Mouse (Mus musculus) liver, embryonic 12.5 days (tissue): Measurements from ENCODE around the gene Ei24. TPM values are rescaled to one million over a fixed set of nuclear protein-coding genes. Genes with fewer than 3 reads are reported as not detected.
A peak's percentile ranks its signal among the peaks of the same experiment; 100 is the strongest.

ENCODE experiments used
- ATAC-seq: fragments of 200-750 bp; cut with Nextera tagmentation; 2 replicates; pipeline ENCODE4 v1.8.0; 2017; ENCODE audit warnings: moderate number of reproducible peaks, mild to moderate bottlenecking, moderate library complexity
- H3K27ac ChIP-seq: fragments of 300-500 bp; sonication (generic); 2 replicates; pipeline ENCODE4 v1.5.1; 2016; ENCODE audit warnings: mild to moderate bottlenecking
- H3K27me3 ChIP-seq: fragments of 300-500 bp; sonication (generic); replicated peaks from 2 replicates; pipeline ENCODE4 v1.6.1; 2016; ENCODE audit warnings: mild to moderate bottlenecking, moderate library complexity
- H3K36me3 ChIP-seq: fragments of 300-500 bp; sonication (generic); 2 replicates; pipeline ENCODE4 v1.6.1; 2016; ENCODE audit warnings: mild to moderate bottlenecking, moderate library complexity
- H3K4me1 ChIP-seq: fragments of 300-500 bp; sonication (generic); 2 replicates; pipeline ENCODE4 v1.6.1; 2016
- H3K4me2 ChIP-seq: fragments of 300-500 bp; sonication (generic); 2 replicates; pipeline ENCODE4 v1.6.1; 2016; ENCODE audit warnings: mild to moderate bottlenecking, moderate library complexity
- H3K4me3 ChIP-seq: fragments of 300-500 bp; sonication (generic); 2 replicates; pipeline ENCODE4 v1.5.1; 2016; ENCODE audit warnings: mild to moderate bottlenecking, moderate library complexity
- H3K9ac ChIP-seq: fragments of 300-500 bp; sonication (generic); 2 replicates; pipeline ENCODE4 v1.6.1; 2016; ENCODE audit warnings: mild to moderate bottlenecking, moderate library complexity
- H3K9me3 ChIP-seq: fragments of 300-500 bp; sonication (generic); replicated peaks from 2 replicates; pipeline ENCODE4 v1.6.1; 2016; ENCODE audit warnings: mild to moderate bottlenecking, moderate library complexity
- WGBS: fragments of 180-500 bp; shearing (Covaris S2); methylation state at CpG from one replicate; pipeline ENCODE4 v1.1.7; 2016; ENCODE audit not compliant: insufficient replicate concordance; 5-methylcytosine and 5-hydroxymethylcytosine counted together
- polyA plus RNA-seq: library from polyadenylated mRNA; unstranded; fragments of >200 nt; fragmentation: Nextera tagmentation; extraction: Ambion mirVana; gene quantifications from 2 replicates; pipeline ENCODE4 v1.2.1, GENCODE M21; 2016

Ei24 gene
- polyA plus RNA-seq, 1 experiment from 2014 or later, result 41.9 TPM

DNA sequence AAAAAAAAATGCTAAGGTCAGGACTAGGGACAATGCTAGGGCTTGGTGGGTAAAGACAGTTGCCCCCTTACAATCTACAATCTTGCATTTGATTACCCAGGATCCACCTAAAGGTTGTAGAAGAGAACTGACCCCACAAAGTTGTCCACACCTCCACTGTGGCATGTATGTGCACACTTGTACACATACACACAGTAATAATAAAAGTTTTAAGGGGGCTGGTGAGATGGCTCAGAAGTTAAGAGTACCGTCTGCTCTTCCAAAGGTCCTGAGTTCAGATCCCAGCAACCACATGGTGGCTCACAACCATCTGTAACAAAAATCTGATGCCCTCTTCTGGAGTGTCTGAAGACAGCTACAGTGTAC lies 28.2 kb downstream of the Ei24 start:
- Histone ChIP-seq H3K4me3 (peak overlapping the region; percentile 98), H3K36me3 (peaks cover 15% of the 10 kb centered on the region), H3K4me2 (peak overlapping the region; percentile 81), H3K27ac (peak overlapping the region; percentile 89), H3K9me3 (no peaks in the 10 kb centered on the region), H3K9ac (peak overlapping the region; percentile 79), H3K4me1 (peaks cover 26% of the 10 kb centered on the region), H3K27me3 (no peaks in the 10 kb centered on the region)
- WGBS, result 70% methylated on average over 1 of the region's 1 CpGs
- ATAC-seq, result no peak

DNA sequence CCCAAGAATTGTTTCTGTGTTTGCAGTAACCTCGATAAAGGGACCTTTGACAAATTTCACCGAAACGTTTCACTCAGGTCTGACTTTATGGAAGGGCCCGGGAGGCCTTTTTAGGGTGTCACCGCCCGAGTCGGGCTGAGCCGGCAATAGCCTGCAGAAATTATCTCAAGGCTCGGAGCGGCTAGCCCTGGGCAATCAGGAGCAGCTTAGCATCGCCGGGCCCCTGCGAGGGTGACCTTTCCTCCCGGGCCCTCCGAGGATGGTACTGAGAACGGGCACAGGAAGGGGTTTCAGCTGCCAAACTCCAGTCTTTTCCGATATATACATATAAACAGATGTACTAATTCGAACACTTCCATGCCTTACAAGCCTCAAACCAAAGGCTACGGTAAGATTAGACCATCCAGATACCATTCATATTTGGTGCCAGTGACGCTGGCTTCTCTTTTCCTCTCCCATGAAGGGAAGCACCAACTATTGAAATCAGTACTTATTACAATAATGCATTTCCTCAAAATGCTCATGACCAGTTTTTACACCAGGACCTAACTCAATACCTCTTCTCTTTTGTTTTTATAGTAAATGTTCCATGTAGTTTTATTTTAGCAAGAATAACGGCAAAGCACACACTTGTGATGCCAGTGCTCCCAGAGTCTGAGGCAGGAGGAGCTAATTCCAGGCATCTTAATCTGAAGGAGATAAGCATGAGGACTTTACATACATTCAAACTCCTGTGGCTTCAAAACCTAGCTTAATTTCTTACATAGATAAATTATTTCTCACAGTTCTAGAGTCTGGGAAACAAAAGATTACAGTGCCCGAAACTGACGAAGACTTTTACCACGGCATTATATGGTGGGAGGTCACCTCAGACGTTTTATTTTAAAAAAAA lies 28.8 kb downstream of the Ei24 start:
- H3K9me3 ChIP-seq, result no peaks in the 10 kb centered on the region
- peaks cover 26% of the 10 kb centered on the region for H3K4me1 ChIP-seq
- H3K36me3 ChIP-seq, result peaks cover 21% of the 10 kb centered on the region
- peak overlapping the region; percentile 98 for H3K4me3 ChIP-seq
- no peaks in the 10 kb centered on the region for H3K27me3 ChIP-seq
- ATAC-seq, result peak; percentile 35
- peak overlapping the region; percentile 89 for H3K27ac ChIP-seq
- peak overlapping the region; percentile 79 for H3K9ac ChIP-seq
- 7% methylated on average over 25 of the region's 25 CpGs for WGBS
- peak overlapping the region; percentile 81 for H3K4me2 ChIP-seq

DNA sequence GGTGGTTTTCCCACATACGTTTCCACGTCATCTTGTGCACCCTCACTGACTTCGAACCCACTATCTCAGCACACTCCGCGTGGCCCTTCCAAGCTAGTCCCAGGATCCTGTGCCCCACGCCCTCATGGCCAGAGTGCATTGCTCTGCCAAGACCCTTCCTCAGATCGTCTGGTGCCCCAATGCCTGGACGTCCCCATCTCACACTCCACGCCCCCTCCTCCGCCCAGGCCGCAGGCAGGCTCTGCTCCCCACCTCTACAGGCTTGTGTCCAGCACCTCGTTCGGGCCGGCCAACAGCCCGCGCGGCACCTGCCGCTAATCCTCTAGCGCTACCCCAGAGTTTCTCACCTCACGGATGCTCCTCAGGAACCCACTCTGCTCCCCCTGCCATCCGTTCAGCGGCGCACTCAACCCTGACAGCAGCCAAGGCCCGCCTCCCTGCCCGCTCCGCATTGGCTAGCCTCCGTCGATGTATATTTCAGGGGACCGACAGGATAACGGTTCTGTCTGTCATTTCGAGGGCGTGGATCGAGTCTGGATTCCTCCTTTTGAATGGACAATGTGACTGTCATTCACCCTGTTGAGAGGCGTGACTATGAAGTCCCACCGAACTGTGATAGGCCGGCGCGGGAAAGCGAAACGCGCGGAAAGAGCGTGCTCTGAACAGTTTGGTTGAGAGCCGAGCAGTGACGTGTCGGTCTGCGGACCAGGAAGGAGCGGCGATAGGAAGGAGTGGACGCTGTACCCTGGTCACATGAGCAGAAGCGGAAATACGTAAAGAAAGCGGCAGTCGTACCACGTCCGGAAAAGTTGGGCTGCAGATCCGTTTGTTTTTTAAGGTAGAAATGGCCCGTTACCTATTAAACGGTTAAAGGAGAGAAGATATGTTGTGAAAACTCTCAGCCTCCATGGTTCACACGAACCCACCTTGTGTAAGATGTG lies 29.7 kb downstream of the Ei24 start, which contains the start of gene Stt3a:
Gene Stt3a (minus strand): TSS at position 477 of the 941 bp plus-strand sequence.
- Histone ChIP-seq H3K27me3 (no peaks in the 10 kb centered on the region), H3K4me3 (peak within 1 kb of the TSS; percentile 98), H3K9ac (peak within 1 kb of the TSS; percentile 92), H3K9me3 (no peaks in the 10 kb centered on the region), H3K4me2 (peak within 1 kb of the TSS; percentile 81), H3K4me1 (peaks cover 26% of the 10 kb centered on the region), H3K36me3 (peaks cover 29% of the 10 kb centered on the region), H3K27ac (peak within 1 kb of the TSS; percentile 89)
- peak; percentile 99 for ATAC-seq
- WGBS, result under 1% methylated on average over 60 of the region's 60 CpGs

DNA sequence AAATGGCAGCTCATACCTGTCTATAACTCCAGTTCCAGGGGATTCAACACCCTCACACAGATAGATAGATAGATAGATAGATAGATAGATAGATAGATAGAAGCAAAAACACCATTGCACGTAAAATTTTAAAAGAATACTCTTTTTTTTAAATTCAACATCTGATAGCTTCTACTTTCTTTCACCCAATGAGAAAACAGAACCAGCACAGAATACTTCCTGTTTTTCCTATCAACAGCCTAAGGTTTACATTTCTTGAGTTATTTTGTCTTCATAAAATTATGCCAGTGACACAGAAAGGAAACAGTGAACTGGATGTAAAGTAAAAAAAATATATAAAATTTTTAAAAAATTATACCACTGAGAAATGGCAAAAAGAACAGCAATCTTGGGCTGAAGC lies 32.8 kb downstream of the Ei24 start:
- Histone ChIP-seq H3K9me3 (no peaks in the 10 kb centered on the region), H3K27me3 (no peaks in the 10 kb centered on the region), H3K9ac (no peak overlapping the region), H3K4me3 (no peak overlapping the region), H3K4me2 (no peak overlapping the region), H3K4me1 (peaks cover 25% of the 10 kb centered on the region), H3K27ac (no peak overlapping the region), H3K36me3 (peaks cover 53% of the 10 kb centered on the region)
- 86% methylated on average over 1 of the region's 1 CpGs for WGBS
- no peak for ATAC-seq

Other genes with a start within 250 kb of the Ei24 start
- not detected in 2 replicates for gene Gm17689, start 214.8 kb downstream of the Ei24 start, polyA plus RNA-seq
- gene A630095E13Rik, start 154.0 kb downstream of the Ei24 start, polyA plus RNA-seq, result not detected in 2 replicates
- not detected in 2 replicates for gene Acrv1, start 104.2 kb downstream of the Ei24 start, polyA plus RNA-seq
- 29.4 and 31.5 TPM in 2 replicates for gene Chek1, start 70.3 kb downstream of the Ei24 start, polyA plus RNA-seq
- gene Stt3a, start 29.7 kb downstream of the Ei24 start, polyA plus RNA-seq, result 218 and 227 TPM in 2 replicates
- 0.82 and 0.99 TPM in 2 replicates for gene Fez1, start 24.5 kb upstream of the Ei24 start, polyA plus RNA-seq